Mouse (Mus musculus): ENCODE data around the gene Hist1h2ad. TPM values are rescaled to one million over a fixed set of nuclear protein-coding genes. Genes with fewer than 3 reads are reported as not detected.
"Not testable (repeated sequence)": the region's sequence is repeated elsewhere in the genome, so short reads cannot be mapped to it uniquely, and the experiment has no call there.

Gene Hist1h2ad
- total RNA-seq, 2 experiments from 2014 or later, result 1.5 to 5.5 TPM

GRCm38 (mm10) chr13:23541497-23541896 is 32.7 kb upstream of the Hist1h2ad start:
- no peak for DNase-seq

- not testable (repeated sequence) for DNase-seq
These were observed 31.8 kb upstream of the Hist1h2ad start for GRCm38 (mm10) chr13:23542225-23542980.

GRCm38 (mm10) chr13:23542999-23543607 is 31.1 kb upstream of the Hist1h2ad start, which contains the start of gene Hist1h2bh:
Hist1h2bh (minus strand) TSS chr13:23543392.
- DNase-seq, result peak; percentile 61

GRCm38 (mm10) chr13:23543965-23544786 is 30.0 kb upstream of the Hist1h2ad start, which contains the start of gene Hist1h3f:
Hist1h3f (plus strand) TSS chr13:23544052.
- peak; percentile 62 for DNase-seq

GRCm38 (mm10) chr13:23544787-23545120 is 29.4 kb upstream of the Hist1h2ad start:
- not testable (repeated sequence) for DNase-seq

- DNase-seq, result no peak
These were observed 27.5 kb upstream of the Hist1h2ad start for GRCm38 (mm10) chr13:23546694-23547093.

GRCm38 (mm10) chr13:23550761-23551145 is 23.4 kb upstream of the Hist1h2ad start:
- DNase-seq, result no peak

- peak; percentile 62 for DNase-seq
These were observed 22.9 kb upstream of the Hist1h2ad start, which contains the start of gene Hist1h4f for GRCm38 (mm10) chr13:23551146-23551834. Hist1h4f (minus strand) TSS chr13:23551648.

GRCm38 (mm10) chr13:23551931-23552914 is 22.0 kb upstream of the Hist1h2ad start:
- DNase-seq, result no peak

- no peak for DNase-seq
These were observed 21.2 kb upstream of the Hist1h2ad start, which contains the start of gene Hist1h1d for GRCm38 (mm10) chr13:23552962-23553361. Hist1h1d (plus strand) TSS chr13:23553262.

- DNase-seq, result no peak
These were observed 19.8 kb upstream of the Hist1h2ad start for GRCm38 (mm10) chr13:23554393-23554792.

GRCm38 (mm10) chr13:23554925-23555838 is 19.0 kb upstream of the Hist1h2ad start:
- peak; percentile 58 for DNase-seq

GRCm38 (mm10) chr13:23555839-23556416 is 18.3 kb upstream of the Hist1h2ad start:
- peak; percentile 62 for DNase-seq

GRCm38 (mm10) chr13:23556906-23557305 is 17.3 kb upstream of the Hist1h2ad start:
- DNase-seq, result no peak

GRCm38 (mm10) chr13:23560699-23561098 is 13.5 kb upstream of the Hist1h2ad start:
- not testable (repeated sequence) for DNase-seq

GRCm38 (mm10) chr13:23561531-23561882 is 12.7 kb upstream of the Hist1h2ad start:
- not testable (repeated sequence) for DNase-seq

GRCm38 (mm10) chr13:23561883-23562659 is 12.1 kb upstream of the Hist1h2ad start, which contains the start of gene Hist1h3e:
Hist1h3e (minus strand) TSS chr13:23562369.
- peak; percentile 89 for DNase-seq

All from gastrocnemius, postnatal 25 days (tissue).